Mouse (Mus musculus) liver, adult 2 months (tissue): ENCODE measurements at regions not wholly inside any gene's neighbourhood (a gene's known extent, or its start where the extent isn't known, plus 50 kb on each side); places are given as distances from the start of the nearest gene placed in this dataset.
"Not testable (repeated sequence)": the region's sequence is repeated elsewhere in the genome, so short reads cannot be mapped to it uniquely, and the experiment has no call there.

Experiments used
- DNase-seq: peaks from one replicate; pipeline ENCODE4 v3.0.0-alpha.2; 2011; ENCODE audit warnings: low read depth, low spot score; ENCODE audit errors: extremely low read depth
- H3K27ac ChIP-seq: fragments of 200-500 bp; replicated peaks from 2 replicates; pipeline ENCODE4 v1.5.1; 2012; ENCODE audit warnings: low read depth, mild to moderate bottlenecking, control low read depth, inconsistent platforms, low read length; ENCODE audit not compliant: insufficient read depth
- H3K27me3 ChIP-seq: fragments of 200-500 bp; 2 replicates; pipeline ENCODE4 v1.6.1; 2012; ENCODE audit warnings: mild to moderate bottlenecking, moderate library complexity, low read length, inconsistent platforms; ENCODE audit not compliant: control insufficient read depth, insufficient read depth
- H3K36me3 ChIP-seq: fragments of 200-500 bp; 2 replicates; pipeline ENCODE4 v1.6.1; 2012; ENCODE audit warnings: low read length, inconsistent platforms; ENCODE audit not compliant: control insufficient read depth, insufficient read depth
- H3K4me1 ChIP-seq: fragments of 200-500 bp; 2 replicates; pipeline ENCODE4 v1.6.1; 2011; ENCODE audit warnings: low read length; ENCODE audit not compliant: control insufficient read depth, insufficient read depth
- H3K4me3 ChIP-seq: fragments of 200-500 bp; 2 replicates; pipeline ENCODE4 v1.5.1; 2011; ENCODE audit warnings: low read depth, mild to moderate bottlenecking, control low read depth, low read length, moderate library complexity; ENCODE audit not compliant: insufficient read depth
- H3K79me2 ChIP-seq: fragments of 200-500 bp; 2 replicates; pipeline ENCODE4 v1.6.1; 2012; ENCODE audit warnings: inconsistent platforms, mild to moderate bottlenecking, low read length, moderate library complexity; ENCODE audit not compliant: control insufficient read depth, insufficient read depth
- H3K9ac ChIP-seq: fragments of 200-500 bp; 2 replicates; pipeline ENCODE4 v1.6.1; 2012; ENCODE audit warnings: low read depth, mild to moderate bottlenecking, control low read depth, inconsistent platforms, low read length
- CTCF ChIP-seq: fragments of 200-500 bp; IDR thresholded peaks from 2 replicates; pipeline ENCODE4 v1.5.1; 2011; ENCODE audit warnings: low read depth, low read length, control low read depth
- POLR2A ChIP-seq: fragments of 200-500 bp; IDR thresholded peaks from 2 replicates; pipeline ENCODE4 v1.6.1; 2011; ENCODE audit warnings: low read length, control low read depth; ENCODE audit not compliant: insufficient read depth; ENCODE audit errors: extremely low read depth
- WGBS: fragments of 180-500 bp; shearing (Covaris S2); methylation state at CpG from one replicate; pipeline ENCODE4 v1.1.7; 2018; 5-methylcytosine and 5-hydroxymethylcytosine counted together

DNA sequence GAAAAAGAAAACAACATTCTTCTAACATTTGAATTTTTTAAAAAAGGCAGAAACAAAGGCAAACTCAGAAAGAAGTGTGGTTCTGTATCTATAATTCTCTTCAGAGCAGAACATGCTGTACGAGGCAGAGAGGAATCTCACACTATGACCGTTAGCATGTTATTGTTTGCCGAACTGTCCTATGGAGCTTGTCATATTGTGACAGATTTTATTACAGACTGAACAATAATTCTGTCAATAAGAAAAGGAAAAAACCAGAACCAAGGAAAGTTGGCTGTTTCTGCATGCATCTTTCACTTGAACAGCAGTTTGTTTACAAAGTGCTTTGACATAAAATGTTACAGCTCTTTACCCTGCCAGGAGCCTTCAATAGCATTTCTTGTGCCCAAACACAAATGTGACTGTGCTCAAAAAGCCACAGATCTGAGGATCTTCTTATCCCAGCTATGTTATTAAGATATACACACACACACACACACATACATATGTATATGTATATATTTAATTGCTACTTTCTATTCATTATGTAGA is 267.1 kb downstream of the Kif2b start:
- no peak overlapping the region for H3K9ac ChIP-seq
- no peaks in the 10 kb centered on the region for H3K4me1 ChIP-seq
- no peaks in the 10 kb centered on the region for H3K36me3 ChIP-seq
- TF ChIP-seq POLR2A (no peak), CTCF (no peak)
- no peaks in the 10 kb centered on the region for H3K79me2 ChIP-seq
- no peak overlapping the region for H3K27ac ChIP-seq
- no peak for DNase-seq
- 88% methylated on average over 3 of the region's 3 CpGs for WGBS
- no peak overlapping the region for H3K4me3 ChIP-seq
- no peaks in the 10 kb centered on the region for H3K27me3 ChIP-seq

DNA sequence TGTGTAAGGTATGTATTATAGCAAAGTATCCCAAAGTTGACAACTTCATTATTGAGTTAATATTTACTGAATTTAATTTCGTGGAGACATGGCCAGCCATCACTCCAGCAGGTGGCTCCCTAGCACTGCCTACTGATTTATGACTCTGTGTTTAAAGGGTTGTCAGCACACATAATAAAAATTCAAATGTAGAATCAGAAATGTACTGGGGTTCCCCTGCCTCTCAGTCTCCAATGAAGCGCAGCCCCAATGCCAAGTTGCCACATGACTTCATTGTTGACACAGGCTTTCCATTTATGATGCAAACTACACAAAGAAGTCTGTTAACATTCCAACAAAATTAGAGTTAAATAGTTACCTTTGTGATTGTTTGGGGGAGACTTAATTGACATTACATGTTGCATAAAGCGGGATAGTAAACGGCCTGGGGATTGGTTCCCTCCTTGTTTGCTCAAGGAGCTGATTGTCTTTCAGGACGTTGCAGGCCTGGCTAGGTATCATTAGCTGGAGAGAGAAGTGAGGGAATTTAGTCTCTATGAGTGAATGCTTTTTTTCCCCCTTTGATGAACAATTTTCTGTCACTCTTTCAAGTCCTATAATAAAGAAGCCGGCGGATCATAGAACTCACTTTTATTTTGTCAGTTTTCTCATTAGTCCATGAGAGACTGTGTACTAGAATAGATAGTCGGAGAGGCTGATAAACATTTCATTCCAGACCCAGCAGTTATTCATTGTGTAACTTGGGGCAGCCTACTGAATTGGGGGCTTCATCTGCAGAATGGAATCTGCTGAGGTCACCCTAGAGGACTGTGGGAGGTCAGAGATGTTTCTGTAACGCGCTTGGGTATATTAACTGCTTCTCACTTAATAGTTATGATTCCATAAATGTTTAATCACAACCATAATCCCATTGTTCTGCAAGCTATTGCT is 287.9 kb downstream of the Kif2b start:
- no peak overlapping the region for H3K27ac ChIP-seq
- DNase-seq = no peak
- WGBS = 50% methylated on average over 10 of the region's 10 CpGs

DNA sequence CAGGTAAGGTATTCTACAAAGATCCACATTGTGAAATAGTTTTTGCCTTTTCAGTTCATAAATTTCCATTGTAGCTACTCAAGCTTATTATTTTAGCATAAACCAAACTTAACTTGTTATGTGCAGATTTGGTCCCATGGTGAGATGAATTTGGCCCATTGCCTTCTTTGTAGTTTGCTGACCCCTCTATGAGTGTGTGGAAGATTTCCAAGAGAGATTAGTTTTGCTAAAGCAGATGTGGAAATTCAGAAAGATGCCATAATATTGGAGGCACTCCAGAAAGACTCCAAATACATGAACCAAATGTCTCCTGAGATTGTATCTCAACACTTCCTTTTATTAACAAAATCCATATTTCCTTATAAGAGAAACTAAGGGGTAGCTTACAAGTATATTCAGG is 291.0 kb downstream of the Kif2b start:
- H3K79me2 ChIP-seq = no peaks in the 10 kb centered on the region
- no peak overlapping the region for H3K9ac ChIP-seq
- TF ChIP-seq CTCF (no peak), POLR2A (no peak)
- no peaks in the 10 kb centered on the region for H3K27me3 ChIP-seq
- DNase-seq = no peak
- H3K4me3 ChIP-seq = no peak overlapping the region
- H3K36me3 ChIP-seq = no peaks in the 10 kb centered on the region
- H3K27ac ChIP-seq = no peak overlapping the region
- no peaks in the 10 kb centered on the region for H3K4me1 ChIP-seq

More for the DNA sequence above, 287.9 kb downstream of the Kif2b start:
- H3K79me2 ChIP-seq = no peaks in the 10 kb centered on the region
- no peaks in the 10 kb centered on the region for H3K36me3 ChIP-seq
- no peak for TF ChIP-seq CTCF
- no peak for TF ChIP-seq POLR2A
- H3K9ac ChIP-seq = no peak overlapping the region
- H3K4me1 ChIP-seq = no peaks in the 10 kb centered on the region
- H3K4me3 ChIP-seq = no peak overlapping the region
- H3K27me3 ChIP-seq = no peaks in the 10 kb centered on the region

DNA sequence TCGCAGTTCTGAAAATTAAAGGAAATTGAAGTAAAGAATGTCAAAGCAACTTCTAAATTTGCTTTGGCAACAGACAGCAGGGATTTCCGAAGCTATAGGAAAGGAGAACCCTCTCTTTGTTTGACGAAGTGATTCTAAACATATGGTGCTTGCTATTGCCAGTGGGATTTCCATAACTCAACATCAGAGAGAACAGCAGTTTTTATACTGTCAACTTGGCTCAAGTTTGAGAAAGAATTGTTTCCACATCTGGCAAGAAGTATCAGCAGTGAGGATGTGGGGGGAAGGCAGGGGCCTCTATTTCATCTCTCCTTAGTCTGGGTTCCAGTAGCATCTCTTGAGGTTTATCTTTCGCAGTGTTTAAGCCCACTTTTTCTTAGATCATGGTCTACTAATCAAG is 315.1 kb downstream of the Kif2b start:
- no peaks in the 10 kb centered on the region for H3K27me3 ChIP-seq
- WGBS = 66% methylated on average over 4 of the region's 4 CpGs
- H3K4me3 ChIP-seq = no peak overlapping the region
- no peaks in the 10 kb centered on the region for H3K79me2 ChIP-seq
- no peak for TF ChIP-seq CTCF
- no peak for TF ChIP-seq POLR2A
- H3K4me1 ChIP-seq = no peaks in the 10 kb centered on the region
- no peak overlapping the region for H3K9ac ChIP-seq
- H3K36me3 ChIP-seq = no peaks in the 10 kb centered on the region
- H3K27ac ChIP-seq = no peak overlapping the region
- DNase-seq = no peak

DNA sequence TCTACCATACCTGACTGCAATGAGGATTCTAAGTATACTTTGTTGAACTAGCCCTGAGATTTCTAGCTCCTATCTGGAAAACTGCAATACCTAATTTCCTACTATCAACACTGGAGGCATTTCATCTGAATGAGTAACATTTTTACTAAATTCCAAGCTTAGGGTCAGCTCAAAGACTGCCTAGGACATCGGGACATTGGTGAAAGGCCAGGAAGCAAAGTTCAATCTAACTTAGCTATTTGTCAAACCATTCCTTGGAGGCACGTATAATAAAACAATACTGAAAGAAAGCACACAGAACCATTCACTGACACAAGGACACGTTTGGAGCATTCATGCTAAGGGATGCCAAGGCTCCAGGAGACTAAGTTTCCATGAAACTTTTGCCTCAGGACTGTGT is 335.3 kb downstream of the Kif2b start:
- not testable (repeated sequence) for H3K36me3 ChIP-seq, H3K4me1 ChIP-seq, H3K4me3 ChIP-seq, DNase-seq, H3K79me2 ChIP-seq, H3K27me3 ChIP-seq, H3K27ac ChIP-seq, H3K9ac ChIP-seq
- WGBS = 60% methylated on average over 3 of the region's 3 CpGs

DNA sequence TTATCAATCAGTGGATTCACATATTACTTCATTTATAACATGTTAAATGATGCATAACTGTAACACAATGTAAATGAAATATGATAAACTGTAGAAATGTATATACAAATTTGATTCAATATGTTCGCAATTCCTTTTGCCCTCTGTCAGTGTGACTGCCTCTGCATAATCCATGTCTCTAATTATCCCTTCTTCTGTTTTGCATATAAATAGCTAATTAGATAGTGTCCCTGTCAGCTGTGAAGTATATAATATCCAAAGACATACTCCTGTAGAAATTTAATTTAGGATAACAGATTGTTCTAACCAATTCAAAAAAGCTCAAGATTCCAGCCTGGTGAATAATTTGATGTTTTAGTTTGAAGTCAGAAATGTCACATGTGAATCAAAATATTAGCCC is 361.2 kb downstream of the Kif2b start:
- TF ChIP-seq POLR2A (no peak), CTCF (no peak)
- Histone ChIP-seq H3K79me2 (no peaks in the 10 kb centered on the region), H3K4me3 (no peak overlapping the region), H3K9ac (no peak overlapping the region), H3K27ac (no peak overlapping the region), H3K27me3 (no peaks in the 10 kb centered on the region), H3K36me3 (no peaks in the 10 kb centered on the region), H3K4me1 (no peaks in the 10 kb centered on the region)
- DNase-seq = no peak
- 89% methylated on average over 1 of the region's 1 CpGs for WGBS
